9 mouse cellular contexts compared by ENCODE assay signal in genomic region chr15:99817343-99818235, GRCm38 (mm10). TPM values are rescaled to one million over a fixed set of nuclear protein-coding genes. Genes with fewer than 3 reads are reported as not detected.
DNase-seq lines count a peak whose midpoint lies in the region; ATAC-seq lines count a peak whose summit lies in the region.
"Had no signal": no experiment of that assay in that cellular context is flagged by ENCODE, and none has a peak within 500 bp of the region (broad histone marks: within the 10 kb centered on the region; RNA-seq: fewer than 3 reads in every experiment).

No protein-coding gene starts in this region.

- DNase-seq in kidney, adult 18-20 months: no peak
- peak; percentile 34 for DNase-seq in midbrain, embryonic 14.5 days
- no peak for DNase-seq in frontal cortex, postnatal 36 days (ENCODE audit: low spot score in 2 of 2)
- DNase-seq in left cerebral cortex, adult 9 months (ENCODE audit: low spot score in 2 of 2): no peak

- no peaks in the 10 kb centered on the region for H3K4me1 ChIP-seq in kidney, embryonic 14.5 days (ENCODE audit: control insufficient read depth, insufficient read depth, low read length)
- peaks cover 2% of the 10 kb centered on the region; the same call in 1 of the 2 replicates for H3K4me1 ChIP-seq in brown adipose tissue, adult 24 weeks (ENCODE audit: control insufficient read depth, insufficient read depth, insufficient read length, low read length)
- peaks cover 25% of the 10 kb centered on the region for H3K4me1 ChIP-seq in hindbrain, embryonic 12.5 days
- H3K4me1 ChIP-seq in midbrain, embryonic 14.5 days (ENCODE audit: control insufficient read depth, insufficient read depth, low read length): peaks cover 12% of the 10 kb centered on the region; the same call in 1 of the 2 replicates

- H3K36me3 ChIP-seq in kidney, embryonic 14.5 days (ENCODE audit: control insufficient read depth, insufficient read depth, low read length): peaks cover 3% of the 10 kb centered on the region; the same call in 1 of the 2 replicates
- H3K36me3 ChIP-seq in hindbrain, embryonic 12.5 days: no peaks in the 10 kb centered on the region
- no peaks in the 10 kb centered on the region for H3K36me3 ChIP-seq in midbrain, embryonic 14.5 days (ENCODE audit: control insufficient read depth, insufficient read depth, low read length)
- H3K36me3 ChIP-seq: G1E had no signal

- WGBS in kidney, embryonic 14.5 days: 32% methylated on average over 8 of the region's 8 CpGs
- 30% methylated on average over 8 of the region's 8 CpGs for WGBS in hindbrain, embryonic 12.5 days
- 36% methylated on average over 8 of the region's 8 CpGs for WGBS in midbrain, embryonic 14.5 days

- H3K9ac ChIP-seq in kidney, embryonic 14.5 days (ENCODE audit: low read depth, low read length): peak overlapping the region; percentile 63
- 0 out of 2 replicates have a peak overlapping the region, but pooled peaks have one; percentile 5 for H3K9ac ChIP-seq in hindbrain, embryonic 12.5 days
- H3K9ac ChIP-seq in midbrain, embryonic 14.5 days (replicated peaks; ENCODE audit: low read length): no peak overlapping the region

- H3K4me2 ChIP-seq in kidney, embryonic 14.5 days (replicated peaks; ENCODE audit: low read depth, low read length): peak overlapping the region; percentile 39
- H3K4me2 ChIP-seq in hindbrain, embryonic 12.5 days (replicated peaks): peak overlapping the region; percentile 44
- H3K4me2 ChIP-seq in midbrain, embryonic 14.5 days (ENCODE audit: low read length): no peak overlapping the region

- no peaks in the 10 kb centered on the region for H3K9me3 ChIP-seq in kidney, embryonic 14.5 days (ENCODE audit: control insufficient read depth, low read length)
- no peaks in the 10 kb centered on the region for H3K9me3 ChIP-seq in hindbrain, embryonic 12.5 days (replicated peaks)
- no peaks in the 10 kb centered on the region for H3K9me3 ChIP-seq in midbrain, embryonic 14.5 days (ENCODE audit: control insufficient read depth, low read length)
- H3K9me3 ChIP-seq: G1E had no signal

- H3K4me3 ChIP-seq in kidney, embryonic 14.5 days (ENCODE audit: low read length): peak overlapping the region; percentile 44
- H3K4me3 ChIP-seq in brown adipose tissue, adult 24 weeks (ENCODE audit: insufficient read depth, low read depth, low read length): peak overlapping the region; percentile 53
- peak overlapping the region; percentile 14 for H3K4me3 ChIP-seq in hindbrain, embryonic 12.5 days
- no peak overlapping the region for H3K4me3 ChIP-seq in midbrain, embryonic 14.5 days (replicated peaks; ENCODE audit: low read depth, low read length)

- peak overlapping the region; percentile 89 for H3K27ac ChIP-seq in kidney, embryonic 14.5 days (ENCODE audit: low read depth, low read length)
- peak overlapping the region; percentile 81 for H3K27ac ChIP-seq in brown adipose tissue, adult 24 weeks (replicated peaks; ENCODE audit: low read depth, low read length)
- H3K27ac ChIP-seq in hindbrain, embryonic 12.5 days: peak overlapping the region; percentile 92
- H3K27ac ChIP-seq in midbrain, embryonic 14.5 days (replicated peaks; ENCODE audit: low read depth, low read length): peak overlapping the region; percentile 27

- no peaks in the 10 kb centered on the region for H3K27me3 ChIP-seq in kidney, embryonic 14.5 days (ENCODE audit: control insufficient read depth, insufficient read depth, low read length)
- no peaks in the 10 kb centered on the region for H3K27me3 ChIP-seq in hindbrain, embryonic 12.5 days
- H3K27me3 ChIP-seq in midbrain, embryonic 14.5 days (ENCODE audit: control insufficient read depth, insufficient read depth, low read length): no peaks in the 10 kb centered on the region

- 0 out of 2 replicates have a peak, but pooled peaks have one; percentile 17 for ATAC-seq in kidney, embryonic 14.5 days (ENCODE audit: low FRiP score, low TSS enrichment)
- ATAC-seq in hindbrain, embryonic 12.5 days (ENCODE audit: low FRiP score): no peak
- ATAC-seq in midbrain, embryonic 14.5 days (ENCODE audit: low FRiP score, low TSS enrichment): no peak
- ATAC-seq in cerebellum, adult (ENCODE audit: insufficient number of reproducible peaks, low FRiP score, low TSS enrichment): no peak

RNA-seq across cellular contexts. Expression of gene Cers5, which starts 44.9 kb away (rescaled TPM):
- 74.9 and 87.7 TPM in 2 replicates for polyA plus RNA-seq in kidney, embryonic 14.5 days (2014; fragmentation: Nextera tagmentation; extraction: Ambion mirVana)
- 16.6 and 18.9 TPM in 2 replicates for polyA plus RNA-seq in brown adipose tissue, adult 24 weeks (2012; ENCODE audit: insufficient read depth, insufficient read length, missing spikeins)
- 66.8 and 69.3 TPM in 2 replicates for polyA plus RNA-seq in hindbrain, embryonic 12.5 days (2016; fragmentation: Nextera tagmentation; extraction: Ambion mirVana)
- polyA plus RNA-seq in midbrain, embryonic 14.5 days (2014; fragmentation: Nextera tagmentation; extraction: Ambion mirVana): 70.9 and 74.5 TPM in 2 replicates

RNA-seq across cellular contexts. Expression of gene Lima1, which starts 57.7 kb away (rescaled TPM):
- 23.4 and 43.5 TPM in 2 replicates for polyA plus RNA-seq in kidney, embryonic 14.5 days (2014; fragmentation: Nextera tagmentation; extraction: Ambion mirVana)
- 9.0 and 18.3 TPM in 2 replicates for polyA plus RNA-seq in brown adipose tissue, adult 24 weeks (2012; ENCODE audit: insufficient read depth, insufficient read length, missing spikeins)
- polyA plus RNA-seq in hindbrain, embryonic 12.5 days (2016; fragmentation: Nextera tagmentation; extraction: Ambion mirVana): 36.1 and 44.3 TPM in 2 replicates
- 8.5 and 15.3 TPM in 2 replicates for polyA plus RNA-seq in midbrain, embryonic 14.5 days (2014; fragmentation: Nextera tagmentation; extraction: Ambion mirVana)

Comparison
In these comparisons a context has a peak if more than half of its experiments do, and no peak if none do; other contexts are left out.
1. H3K27ac ChIP-seq: peak in every context shown above with its lines; median percentile 92 in hindbrain, embryonic 12.5 days; 89 in kidney, embryonic 14.5 days; 81 in brown adipose tissue, adult 24 weeks; 27 in midbrain, embryonic 14.5 days.